20 mouse cellular contexts compared by ENCODE assay signal in genomic region chr14:32695906-32696305, GRCm38 (mm10). TPM values are rescaled to one million over a fixed set of nuclear protein-coding genes. Genes with fewer than 3 reads are reported as not detected.
"Had no signal": no experiment of that assay in that cellular context is flagged by ENCODE, and none has a peak within 500 bp of the region (broad histone marks: within the 10 kb centered on the region; RNA-seq: fewer than 3 reads in every experiment).

No protein-coding gene starts in this region.

- DNase-seq: left cerebral cortex, postnatal 4 days; liver; liver, embryonic 13.5 days; liver, postnatal 0 days; lung, adult 18-20 months; lung, adult 2 months; lung, embryonic 14.5 days; lung, postnatal 10 days; lung, postnatal 14 days; lung, postnatal 36 days; lung, postnatal 4 days; midbrain, embryonic 14.5 days had no signal

- ATAC-seq: liver, embryonic 12.5 days; liver, postnatal 0 days; lung, postnatal 0 days; midbrain, embryonic 13.5 days; midbrain, embryonic 15.5 days; midbrain, embryonic 16.5 days had no signal

RNA-seq across cellular contexts. Expression of gene 3425401B19Rik, which starts 10.8 kb away (rescaled TPM):
- total RNA-seq: left cerebral cortex, postnatal 4 days; megakaryocyte, adult 5-6 weeks; megakaryocyte-erythroid progenitor cell, adult 5-6 weeks; monocyte, adult 5-6 weeks had no signal
